Mouse (Mus musculus): ENCODE data around the gene Gm281.

Gene Gm281

GRCm38 (mm10) chr14:13812801-13813479 lies 101.3 kb downstream of the Gm281 start:
- DNase-seq = no peak

GRCm38 (mm10) chr14:13790446-13790845 lies 123.8 kb downstream of the Gm281 start:
- DNase-seq = no peak

GRCm38 (mm10) chr14:13790001-13790400 lies 124.3 kb downstream of the Gm281 start:
- DNase-seq = no peak

GRCm38 (mm10) chr14:13782970-13783369 lies 131.3 kb downstream of the Gm281 start:
- DNase-seq = no peak

- no peak for DNase-seq
Observed at GRCm38 (mm10) chr14:13778383-13778782, 135.9 kb downstream of the Gm281 start.

- DNase-seq = no peak
Observed at GRCm38 (mm10) chr14:13771163-13771562, 143.1 kb downstream of the Gm281 start.

GRCm38 (mm10) chr14:13770686-13771085 lies 143.6 kb downstream of the Gm281 start:
- DNase-seq = no peak
